Mouse (Mus musculus) stomach, embryonic 16.5 days (tissue): ENCODE data around the gene Rhof. TPM values are rescaled to one million over a fixed set of nuclear protein-coding genes. Genes with fewer than 3 reads are reported as not detected.

Experiments used
- ATAC-seq: fragments of 200-750 bp; cut with Nextera tagmentation; 2 replicates; pipeline ENCODE4 v1.8.0; 2017; ENCODE audit warnings: moderate number of reproducible peaks, moderate TSS enrichment; ENCODE audit not compliant: insufficient read depth, low FRiP score
- H3K27ac ChIP-seq: fragments of 300-500 bp; sonication (generic); 2 replicates; pipeline ENCODE4 v1.5.1; 2014; ENCODE audit warnings: low read length
- H3K27me3 ChIP-seq: fragments of 300-500 bp; sonication (generic); 2 replicates; pipeline ENCODE4 v1.6.1; 2014; ENCODE audit warnings: low read length, control low read depth, mixed read lengths; ENCODE audit not compliant: control insufficient read depth, insufficient read depth
- H3K36me3 ChIP-seq: fragments of 300-500 bp; sonication (generic); 2 replicates; pipeline ENCODE4 v1.6.1; 2014; ENCODE audit warnings: low read length; ENCODE audit not compliant: control insufficient read depth, insufficient read depth
- H3K4me1 ChIP-seq: fragments of 300-500 bp; sonication (generic); 2 replicates; pipeline ENCODE4 v1.6.1; 2014; ENCODE audit warnings: low read length, control low read depth, mixed read lengths; ENCODE audit not compliant: control insufficient read depth, insufficient read depth
- H3K4me2 ChIP-seq: fragments of 300-500 bp; sonication (generic); 2 replicates; pipeline ENCODE4 v1.6.1; 2014; ENCODE audit warnings: low read depth, low read length, mixed read lengths
- H3K4me3 ChIP-seq: fragments of 300-500 bp; sonication (generic); replicated peaks from 2 replicates; pipeline ENCODE4 v1.5.1; 2014; ENCODE audit warnings: mild to moderate bottlenecking, low read length
- H3K9ac ChIP-seq: fragments of 300-500 bp; sonication (generic); 2 replicates; pipeline ENCODE4 v1.6.1; 2014; ENCODE audit warnings: low read length
- H3K9me3 ChIP-seq: fragments of 300-500 bp; sonication (generic); replicated peaks from 2 replicates; pipeline ENCODE4 v1.6.1; 2016; ENCODE audit warnings: low read length, control low read depth; ENCODE audit not compliant: control insufficient read depth
- WGBS: fragments of 180-500 bp; shearing (Covaris S2); extraction: QIAGEN DNeasy Blood & Tissue Kit; methylation state at CpG from one replicate; pipeline ENCODE4 v1.1.7; 2014; 5-methylcytosine and 5-hydroxymethylcytosine counted together
- polyA plus RNA-seq: library from polyadenylated mRNA; unstranded; fragments of >200 nt; fragmentation: Nextera tagmentation; extraction: Ambion mirVana; gene quantifications from 2 replicates; pipeline ENCODE4 v1.2.1, GENCODE M21; 2015

Rhof gene
- polyA plus RNA-seq, 1 experiment from 2014 or later, result 2.6 TPM

- Histone ChIP-seq H3K27ac (no peak overlapping the region), H3K27me3 (no peaks in the 10 kb centered on the region), H3K4me1 (no peaks in the 10 kb centered on the region), H3K4me2 (no peak overlapping the region), H3K9ac (no peak overlapping the region), H3K36me3 (no peaks in the 10 kb centered on the region), H3K4me3 (no peak overlapping the region), H3K9me3 (no peaks in the 10 kb centered on the region)
- no peak for ATAC-seq
- 68% methylated on average over 7 of the region's 7 CpGs for WGBS
These were observed 11.8 kb downstream of the Rhof start for GRCm38 (mm10) chr5:123120624-123121215.

- no peak for ATAC-seq
- Histone ChIP-seq H3K9me3 (no peaks in the 10 kb centered on the region), H3K9ac (no peak overlapping the region), H3K4me3 (no peak overlapping the region), H3K27me3 (no peaks in the 10 kb centered on the region), H3K4me2 (no peak overlapping the region), H3K36me3 (no peaks in the 10 kb centered on the region), H3K4me1 (no peaks in the 10 kb centered on the region), H3K27ac (no peak overlapping the region)
- WGBS, result 67% methylated on average over 10 of the region's 10 CpGs
These were observed 13.7 kb downstream of the Rhof start for GRCm38 (mm10) chr5:123118826-123119225.

- Histone ChIP-seq H3K36me3 (no peaks in the 10 kb centered on the region), H3K9me3 (no peaks in the 10 kb centered on the region), H3K4me1 (no peaks in the 10 kb centered on the region), H3K9ac (no peak overlapping the region), H3K27ac (no peak overlapping the region), H3K4me2 (no peak overlapping the region), H3K27me3 (no peaks in the 10 kb centered on the region), H3K4me3 (no peak overlapping the region)
- no peak for ATAC-seq
- 70% methylated on average over 8 of the region's 8 CpGs for WGBS
These were observed 14.7 kb downstream of the Rhof start for GRCm38 (mm10) chr5:123117773-123118172.

GRCm38 (mm10) chr5:123117257-123117656, 15.2 kb downstream of the Rhof start:
- Histone ChIP-seq H3K4me2 (no peak overlapping the region), H3K4me1 (no peaks in the 10 kb centered on the region), H3K9me3 (no peaks in the 10 kb centered on the region), H3K9ac (no peak overlapping the region), H3K27ac (no peak overlapping the region), H3K36me3 (no peaks in the 10 kb centered on the region), H3K27me3 (no peaks in the 10 kb centered on the region), H3K4me3 (no peak overlapping the region)
- ATAC-seq, result peak; percentile 70; the same call in 1 of the 2 replicates
- 21% methylated on average over 10 of the region's 10 CpGs for WGBS

- 65% methylated on average over 8 of the region's 8 CpGs for WGBS
- Histone ChIP-seq H3K27ac (no peak overlapping the region), H3K36me3 (no peaks in the 10 kb centered on the region), H3K9ac (no peak overlapping the region), H3K4me1 (no peaks in the 10 kb centered on the region), H3K4me2 (no peak overlapping the region), H3K9me3 (no peaks in the 10 kb centered on the region), H3K27me3 (no peaks in the 10 kb centered on the region), H3K4me3 (no peak overlapping the region)
- ATAC-seq, result no peak
These were observed 16.4 kb downstream of the Rhof start for GRCm38 (mm10) chr5:123116080-123116479.

GRCm38 (mm10) chr5:123114924-123115323, 17.6 kb downstream of the Rhof start:
- Histone ChIP-seq H3K4me3 (no peak overlapping the region), H3K9me3 (no peaks in the 10 kb centered on the region), H3K27ac (no peak overlapping the region), H3K4me1 (no peaks in the 10 kb centered on the region; the same call in 1 of the 2 replicates), H3K27me3 (no peaks in the 10 kb centered on the region), H3K4me2 (no peak overlapping the region), H3K9ac (no peak overlapping the region), H3K36me3 (no peaks in the 10 kb centered on the region)
- WGBS, result 23% methylated on average over 7 of the region's 7 CpGs
- ATAC-seq, result no peak

- 63% methylated on average over 11 of the region's 11 CpGs for WGBS
- Histone ChIP-seq H3K27ac (no peak overlapping the region), H3K27me3 (no peaks in the 10 kb centered on the region), H3K36me3 (no peaks in the 10 kb centered on the region), H3K9me3 (no peaks in the 10 kb centered on the region), H3K4me2 (no peak overlapping the region), H3K4me3 (no peak overlapping the region), H3K4me1 (peaks cover 6% of the 10 kb centered on the region), H3K9ac (no peak overlapping the region)
- no peak for ATAC-seq
These were observed 18.4 kb downstream of the Rhof start for GRCm38 (mm10) chr5:123114109-123114508.

GRCm38 (mm10) chr5:123110296-123110721, 22.2 kb downstream of the Rhof start:
- Histone ChIP-seq H3K9me3 (no peaks in the 10 kb centered on the region), H3K36me3 (no peaks in the 10 kb centered on the region), H3K9ac (no peak overlapping the region), H3K4me2 (no peak overlapping the region), H3K4me3 (no peak overlapping the region), H3K27ac (no peak overlapping the region), H3K4me1 (peaks cover 7% of the 10 kb centered on the region), H3K27me3 (no peaks in the 10 kb centered on the region)
- 71% methylated on average over 13 of the region's 13 CpGs for WGBS
- no peak for ATAC-seq

- Histone ChIP-seq H3K4me3 (no peak overlapping the region), H3K27ac (no peak overlapping the region)
These were observed 22.9 kb downstream of the Rhof start for GRCm38 (mm10) chr5:123109452-123110203.

More at GRCm38 (mm10) chr5:123109452-123110203, 22.9 kb downstream of the Rhof start:
- Histone ChIP-seq H3K4me1 (peaks cover 7% of the 10 kb centered on the region), H3K36me3 (no peaks in the 10 kb centered on the region), H3K27me3 (no peaks in the 10 kb centered on the region), H3K4me2 (peak overlapping the region; percentile 29), H3K9ac (no peak overlapping the region), H3K9me3 (no peaks in the 10 kb centered on the region)
- 39% methylated on average over 13 of the region's 13 CpGs for WGBS
- no peak for ATAC-seq
